Mouse (Mus musculus) lung, embryonic 15.5 days (tissue): ENCODE measurements around the gene Edem1. TPM values are rescaled to one million over a fixed set of nuclear protein-coding genes. Genes with fewer than 3 reads are reported as not detected.

Experiments used
- ATAC-seq: fragments of 200-750 bp; cut with Nextera tagmentation; 2 replicates; pipeline ENCODE4 v1.8.0; 2017; ENCODE audit warnings: moderate number of reproducible peaks, borderline replicate concordance; ENCODE audit not compliant: low FRiP score, low TSS enrichment; ENCODE audit errors: extremely low read depth
- H3K27ac ChIP-seq: fragments of 300-500 bp; sonication (generic); 2 replicates; pipeline ENCODE4 v1.5.1; 2015; ENCODE audit warnings: moderate library complexity, mild to moderate bottlenecking, inconsistent platforms
- H3K27me3 ChIP-seq: fragments of 300-500 bp; sonication (generic); 2 replicates; pipeline ENCODE4 v1.6.1; 2015; ENCODE audit warnings: inconsistent platforms
- H3K36me3 ChIP-seq: fragments of 300-500 bp; sonication (generic); 2 replicates; pipeline ENCODE4 v1.6.1; 2015; ENCODE audit warnings: inconsistent platforms
- H3K4me1 ChIP-seq: fragments of 300-500 bp; sonication (generic); 2 replicates; pipeline ENCODE4 v1.6.1; 2015; ENCODE audit warnings: inconsistent platforms
- H3K4me2 ChIP-seq: fragments of 300-500 bp; sonication (generic); 2 replicates; pipeline ENCODE4 v1.6.1; 2015; ENCODE audit warnings: inconsistent platforms, mild to moderate bottlenecking, moderate library complexity
- H3K4me3 ChIP-seq: fragments of 300-500 bp; sonication (generic); 2 replicates; pipeline ENCODE4 v1.5.1; 2015; ENCODE audit warnings: mild to moderate bottlenecking, inconsistent platforms
- H3K9ac ChIP-seq: fragments of 300-500 bp; sonication (generic); 2 replicates; pipeline ENCODE4 v1.6.1; 2015; ENCODE audit warnings: inconsistent platforms
- H3K9me3 ChIP-seq: fragments of 300-500 bp; sonication (generic); 2 replicates; pipeline ENCODE4 v1.6.1; 2016; ENCODE audit warnings: inconsistent platforms
- WGBS: fragments of 180-500 bp; shearing (Covaris S2); methylation state at CpG from one replicate; pipeline ENCODE4 v1.1.7; 2015; 5-methylcytosine and 5-hydroxymethylcytosine counted together
- polyA plus RNA-seq: library from polyadenylated mRNA; unstranded; fragments of >200 nt; fragmentation: Nextera tagmentation; extraction: Ambion mirVana; gene quantifications from 2 replicates; pipeline ENCODE4 v1.2.1, GENCODE M21; 2015

The Edem1 gene
- polyA plus RNA-seq, 1 experiment from 2014 or later: 27.3 TPM

- Histone ChIP-seq H3K27me3 (no peaks in the 10 kb centered on the region), H3K4me3 (no peak overlapping the region), H3K9me3 (no peaks in the 10 kb centered on the region), H3K4me1 (peaks cover 43% of the 10 kb centered on the region), H3K27ac (no peak overlapping the region), H3K4me2 (no peak overlapping the region), H3K9ac (no peak overlapping the region), H3K36me3 (no peaks in the 10 kb centered on the region)
- 49% methylated on average over 6 of the region's 6 CpGs for WGBS
- no peak for ATAC-seq
Observed at GRCm38 (mm10) chr6:108832989-108833388, 4.5 kb downstream of the Edem1 start.

DNA sequence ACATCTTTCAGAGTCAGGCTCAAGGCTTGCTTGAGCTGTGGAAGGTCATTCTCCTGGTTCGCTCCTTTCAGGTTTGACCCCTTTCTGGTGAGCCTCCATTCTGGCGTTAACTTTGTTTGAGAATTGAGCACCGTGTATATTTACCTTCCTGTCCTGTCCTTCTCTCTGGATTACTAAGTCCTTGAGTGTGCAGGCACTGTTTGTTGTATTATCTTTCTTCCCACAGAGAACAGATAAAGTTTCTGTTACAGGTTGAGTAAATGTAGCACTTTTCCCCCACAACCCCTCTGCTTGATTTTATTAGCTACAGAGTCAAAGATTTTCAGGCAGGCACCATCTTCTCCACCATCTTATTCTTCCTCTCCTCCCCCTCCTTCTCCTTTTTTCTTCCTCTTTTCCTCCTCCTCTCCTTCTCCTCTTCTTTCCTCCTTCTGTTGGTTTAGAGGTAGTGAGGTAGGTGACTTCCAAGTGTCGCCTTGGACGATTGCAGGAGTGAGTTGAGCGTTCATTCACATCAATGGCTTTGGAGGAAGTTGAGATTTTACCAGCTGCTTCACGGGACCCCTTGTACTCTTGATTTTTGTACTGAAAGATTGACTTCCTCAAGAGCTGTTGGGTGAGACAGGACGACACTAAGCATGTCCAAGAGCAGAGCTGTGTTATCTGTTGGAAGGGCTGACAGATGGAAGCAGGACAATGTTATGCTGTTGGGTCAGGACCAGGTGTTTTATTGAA lies 5.7 kb downstream of the Edem1 start:
- no peaks in the 10 kb centered on the region for H3K9me3 ChIP-seq
- H3K27me3 ChIP-seq: no peaks in the 10 kb centered on the region
- WGBS: 48% methylated on average over 8 of the region's 8 CpGs
- no peak for ATAC-seq
- peaks cover 43% of the 10 kb centered on the region for H3K4me1 ChIP-seq
- H3K4me2 ChIP-seq: no peak overlapping the region
- no peak overlapping the region for H3K9ac ChIP-seq
- no peak overlapping the region for H3K27ac ChIP-seq
- H3K4me3 ChIP-seq: no peak overlapping the region
- H3K36me3 ChIP-seq: peaks cover 7% of the 10 kb centered on the region; the same call in 1 of the 2 replicates

- H3K9ac ChIP-seq: no peak overlapping the region
- H3K4me2 ChIP-seq: no peak overlapping the region
- H3K4me3 ChIP-seq: no peak overlapping the region
- H3K9me3 ChIP-seq: no peaks in the 10 kb centered on the region
- no peaks in the 10 kb centered on the region for H3K27me3 ChIP-seq
- peak; percentile 75; the same call in 1 of the 2 replicates for ATAC-seq
- WGBS: 53% methylated on average over 16 of the region's 16 CpGs
- H3K36me3 ChIP-seq: peaks cover 12% of the 10 kb centered on the region; the same call in 1 of the 2 replicates
- H3K27ac ChIP-seq: peak overlapping the region; percentile 48
- peaks cover 34% of the 10 kb centered on the region for H3K4me1 ChIP-seq
Observed at GRCm38 (mm10) chr6:108835765-108836691, 7.6 kb downstream of the Edem1 start.

GRCm38 (mm10) chr6:108837081-108837480 lies 8.6 kb downstream of the Edem1 start:
- Histone ChIP-seq H3K27me3 (no peaks in the 10 kb centered on the region), H3K4me2 (no peak overlapping the region), H3K4me1 (peaks cover 28% of the 10 kb centered on the region), H3K4me3 (no peak overlapping the region), H3K9ac (no peak overlapping the region), H3K36me3 (peaks cover 12% of the 10 kb centered on the region; the same call in 1 of the 2 replicates), H3K27ac (no peak overlapping the region), H3K9me3 (no peaks in the 10 kb centered on the region)
- 83% methylated on average over 4 of the region's 4 CpGs for WGBS
- ATAC-seq: no peak

DNA sequence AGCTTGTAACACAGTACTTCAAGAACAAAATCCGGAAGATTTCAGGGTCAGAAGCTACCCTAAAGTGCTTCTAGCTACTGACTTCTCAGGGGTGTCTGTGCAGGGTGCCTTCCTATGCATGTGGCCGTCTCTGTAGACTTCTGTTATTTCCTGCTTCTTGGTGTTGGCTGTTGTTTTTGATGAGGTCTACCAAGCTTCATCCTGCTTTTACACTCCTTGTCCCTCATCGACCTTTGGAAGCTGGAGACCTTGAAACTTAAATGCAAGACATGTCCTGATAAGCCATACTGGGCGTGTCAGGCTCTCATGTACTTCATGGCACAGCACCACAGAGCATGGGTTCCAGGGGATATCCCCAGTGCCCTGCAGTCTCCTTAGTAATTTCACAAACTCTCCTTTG lies 9.5 kb downstream of the Edem1 start:
- WGBS: 88% methylated on average over 4 of the region's 4 CpGs
- ATAC-seq: no peak
- Histone ChIP-seq H3K4me3 (no peak overlapping the region), H3K36me3 (peaks cover 18% of the 10 kb centered on the region; the same call in 1 of the 2 replicates), H3K27me3 (no peaks in the 10 kb centered on the region), H3K27ac (no peak overlapping the region), H3K9me3 (no peaks in the 10 kb centered on the region), H3K9ac (no peak overlapping the region), H3K4me2 (no peak overlapping the region), H3K4me1 (peaks cover 25% of the 10 kb centered on the region)

GRCm38 (mm10) chr6:108839432-108839831 lies 11.0 kb downstream of the Edem1 start:
- Histone ChIP-seq H3K27ac (no peak overlapping the region), H3K9me3 (no peaks in the 10 kb centered on the region), H3K9ac (no peak overlapping the region), H3K4me2 (no peak overlapping the region), H3K36me3 (peaks cover 32% of the 10 kb centered on the region), H3K4me3 (no peak overlapping the region), H3K27me3 (no peaks in the 10 kb centered on the region), H3K4me1 (peaks cover 20% of the 10 kb centered on the region)
- ATAC-seq: no peak
- 85% methylated on average over 4 of the region's 4 CpGs for WGBS

DNA sequence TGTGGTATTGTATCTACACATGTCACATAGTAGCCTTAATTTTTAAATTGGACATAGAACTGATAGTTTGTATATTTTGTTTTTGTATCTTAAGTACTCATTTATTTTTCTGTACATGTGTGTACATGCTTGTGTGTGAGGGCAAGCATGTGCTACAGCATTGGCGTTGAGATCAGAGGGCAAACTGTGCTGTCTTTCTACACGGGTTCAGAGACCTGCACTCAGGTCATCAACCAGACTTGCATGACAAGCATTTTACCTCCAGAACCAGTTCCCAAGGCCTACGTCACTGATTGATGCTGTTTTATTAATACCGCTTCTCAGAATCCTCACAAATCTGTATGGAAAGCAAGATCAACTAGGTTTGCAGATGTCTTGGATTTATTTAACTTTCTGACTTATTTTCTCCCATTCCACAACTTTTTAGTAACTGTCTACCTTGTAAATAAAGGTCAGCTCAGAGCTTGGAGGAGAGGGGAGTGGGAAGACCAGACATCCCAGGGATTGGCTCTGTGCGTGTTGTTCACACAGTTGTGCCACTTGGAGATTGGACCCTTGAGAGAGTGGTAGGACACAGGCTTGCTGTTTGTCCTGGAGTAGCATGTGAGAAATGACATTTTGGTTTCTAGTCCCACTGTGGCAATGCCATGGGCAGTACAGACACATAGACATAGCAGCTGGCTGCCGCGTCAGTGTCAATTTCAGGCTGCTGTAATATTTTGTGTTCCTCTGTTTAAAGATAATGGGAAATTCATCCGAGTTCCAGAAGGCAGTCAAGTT lies 12.6 kb downstream of the Edem1 start:
- Histone ChIP-seq H3K9me3 (no peaks in the 10 kb centered on the region), H3K4me3 (no peak overlapping the region), H3K9ac (no peak overlapping the region), H3K27ac (no peak overlapping the region), H3K4me1 (peaks cover 7% of the 10 kb centered on the region), H3K36me3 (peaks cover 43% of the 10 kb centered on the region), H3K4me2 (no peak overlapping the region), H3K27me3 (no peaks in the 10 kb centered on the region)
- WGBS: 89% methylated on average over 8 of the region's 8 CpGs
- no peak for ATAC-seq

DNA sequence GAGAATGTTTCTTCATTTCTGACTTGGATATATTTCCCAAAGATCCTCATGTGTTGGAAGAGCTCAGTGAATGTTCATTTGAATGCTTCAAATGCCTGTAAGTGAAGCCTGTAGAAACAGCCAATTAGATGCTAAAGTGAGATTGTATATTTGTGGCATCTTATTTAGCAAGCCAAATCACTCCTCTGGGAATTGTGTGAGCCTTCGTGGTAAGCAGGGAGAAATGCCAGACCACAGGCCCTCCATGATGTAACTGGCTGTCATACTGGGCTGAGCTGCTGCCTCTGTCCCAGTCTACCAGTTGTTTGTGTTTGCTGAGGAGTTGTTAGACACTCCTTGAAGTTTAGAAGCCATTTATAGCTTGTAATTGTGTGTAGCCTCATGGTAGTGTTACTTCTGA lies 15.2 kb downstream of the Edem1 start:
- Histone ChIP-seq H3K9me3 (no peaks in the 10 kb centered on the region), H3K36me3 (peaks cover 48% of the 10 kb centered on the region), H3K9ac (no peak overlapping the region), H3K27me3 (no peaks in the 10 kb centered on the region), H3K4me2 (no peak overlapping the region), H3K27ac (no peak overlapping the region), H3K4me3 (no peak overlapping the region), H3K4me1 (no peaks in the 10 kb centered on the region)
- no peak for ATAC-seq
- 83% methylated on average over 1 of the region's 1 CpGs for WGBS

DNA sequence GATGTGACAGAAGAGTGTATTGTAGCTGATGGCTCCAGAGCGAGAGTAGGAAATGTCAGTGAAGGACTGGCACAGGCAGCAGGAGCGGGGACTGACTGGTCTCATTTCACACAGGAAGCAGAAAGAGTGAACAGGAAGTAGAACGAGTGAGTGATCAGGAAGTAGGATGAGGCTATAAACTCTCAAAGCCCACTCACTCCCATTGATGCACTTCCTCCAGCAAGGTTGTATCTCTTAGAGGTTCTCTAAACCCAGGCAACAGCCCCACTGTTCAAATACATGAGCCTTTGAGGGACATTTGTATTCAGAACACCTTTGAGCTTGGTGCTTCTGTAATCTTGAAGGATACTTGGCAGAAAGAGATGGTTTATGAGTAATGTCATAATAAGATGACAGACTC lies 15.7 kb downstream of the Edem1 start:
- no peaks in the 10 kb centered on the region for H3K27me3 ChIP-seq
- no peak overlapping the region for H3K9ac ChIP-seq
- no peak for ATAC-seq
- H3K4me3 ChIP-seq: no peak overlapping the region
- no peak overlapping the region for H3K4me2 ChIP-seq
- WGBS: 61% methylated on average over 3 of the region's 3 CpGs
- H3K4me1 ChIP-seq: no peaks in the 10 kb centered on the region
- peaks cover 51% of the 10 kb centered on the region for H3K36me3 ChIP-seq
- no peak overlapping the region for H3K27ac ChIP-seq
- H3K9me3 ChIP-seq: no peaks in the 10 kb centered on the region

- no peak overlapping the region for H3K4me2 ChIP-seq
- 82% methylated on average over 7 of the region's 7 CpGs for WGBS
- no peaks in the 10 kb centered on the region for H3K9me3 ChIP-seq
- H3K4me3 ChIP-seq: no peak overlapping the region
- no peaks in the 10 kb centered on the region for H3K27me3 ChIP-seq
- peaks cover 50% of the 10 kb centered on the region for H3K36me3 ChIP-seq
- H3K9ac ChIP-seq: no peak overlapping the region
- no peak for ATAC-seq
- no peaks in the 10 kb centered on the region for H3K4me1 ChIP-seq
- H3K27ac ChIP-seq: no peak overlapping the region
Observed at GRCm38 (mm10) chr6:108844771-108845170, 16.3 kb downstream of the Edem1 start.

DNA sequence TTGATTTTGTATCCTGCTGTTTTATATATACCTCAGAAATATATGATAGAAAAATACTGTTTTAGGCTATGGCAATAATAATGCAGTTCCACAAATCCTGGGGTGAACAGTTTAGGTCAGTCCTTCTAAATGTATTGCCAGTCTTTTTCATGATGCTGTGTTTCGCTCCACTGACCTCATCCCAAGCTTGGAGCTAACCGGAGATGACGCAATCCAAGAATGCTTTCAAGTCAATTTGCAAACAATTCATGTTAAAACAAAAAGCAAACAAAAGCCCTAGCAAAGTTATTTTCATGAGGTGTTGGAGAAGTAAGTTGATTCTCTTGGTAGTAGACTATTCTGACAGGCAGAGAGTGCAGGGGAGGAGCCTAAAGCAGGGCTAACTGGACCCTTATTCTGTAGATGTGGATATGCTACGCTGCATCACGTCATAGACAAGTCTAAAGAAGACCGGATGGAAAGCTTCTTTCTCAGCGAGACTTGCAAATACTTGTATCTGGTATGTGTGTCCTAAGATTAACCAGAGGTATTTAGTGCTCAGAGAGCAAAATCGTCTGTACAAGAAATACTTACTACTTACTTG lies 23.7 kb downstream of the Edem1 start:
- Histone ChIP-seq H3K9ac (no peak overlapping the region), H3K4me2 (no peak overlapping the region), H3K4me1 (no peaks in the 10 kb centered on the region), H3K36me3 (peaks cover 58% of the 10 kb centered on the region), H3K9me3 (no peaks in the 10 kb centered on the region), H3K4me3 (no peak overlapping the region), H3K27me3 (no peaks in the 10 kb centered on the region), H3K27ac (no peak overlapping the region)
- ATAC-seq: peak; percentile 70; the same call in 1 of the 2 replicates
- WGBS: 53% methylated on average over 8 of the region's 8 CpGs
